Mouse (Mus musculus) thymus, postnatal 25 days (tissue): ENCODE results near the gene Snrnp35.
"Not testable (repeated sequence)": the region's sequence is repeated elsewhere in the genome, so short reads cannot be mapped to it uniquely, and the experiment has no call there.

Source experiments
- DNase-seq: peaks from one replicate; pipeline ENCODE4 v3.0.0; 2022

The Snrnp35 gene

GRCm38 (mm10) chr5:124463462-124463861 lies 19.5 kb upstream of the Snrnp35 start:
- no peak for DNase-seq

- no peak for DNase-seq
Observed at GRCm38 (mm10) chr5:124464905-124465304, 18.0 kb upstream of the Snrnp35 start.

- no peak for DNase-seq
Observed at GRCm38 (mm10) chr5:124467766-124468165, 15.2 kb upstream of the Snrnp35 start.

GRCm38 (mm10) chr5:124468365-124468764 lies 14.6 kb upstream of the Snrnp35 start:
- no peak for DNase-seq

GRCm38 (mm10) chr5:124469486-124469885 lies 13.4 kb upstream of the Snrnp35 start:
- DNase-seq = peak; percentile 62

- no peak for DNase-seq
Observed at GRCm38 (mm10) chr5:124470591-124471171, 12.3 kb upstream of the Snrnp35 start.

- DNase-seq = no peak
Observed at GRCm38 (mm10) chr5:124478873-124479204, 4.1 kb upstream of the Snrnp35 start.

GRCm38 (mm10) chr5:124480119-124480518 lies 2.8 kb upstream of the Snrnp35 start:
- DNase-seq = no peak

- no peak for DNase-seq
Observed at GRCm38 (mm10) chr5:124481714-124482113, 1.2 kb upstream of the Snrnp35 start.

- peak; percentile 46 for DNase-seq
Observed at GRCm38 (mm10) chr5:124482436-124482965, 433 bp upstream of the Snrnp35 start.

GRCm38 (mm10) chr5:124483655-124484396 lies 892 bp downstream of the Snrnp35 start:
- no peak for DNase-seq

- no peak for DNase-seq
Observed at GRCm38 (mm10) chr5:124485654-124486053, 2.7 kb downstream of the Snrnp35 start.

GRCm38 (mm10) chr5:124488885-124489284 lies 6.0 kb downstream of the Snrnp35 start:
- no peak for DNase-seq

- DNase-seq = no peak
Observed at GRCm38 (mm10) chr5:124491732-124492131, 8.8 kb downstream of the Snrnp35 start.

GRCm38 (mm10) chr5:124492618-124493017 lies 9.7 kb downstream of the Snrnp35 start:
- DNase-seq = no peak

GRCm38 (mm10) chr5:124493455-124493854 lies 10.5 kb downstream of the Snrnp35 start:
- no peak for DNase-seq

- peak; percentile 46 for DNase-seq
Observed at GRCm38 (mm10) chr5:124495547-124495946, 12.6 kb downstream of the Snrnp35 start.

- DNase-seq = peak; percentile 41
Observed at GRCm38 (mm10) chr5:124496614-124497514, 13.9 kb downstream of the Snrnp35 start.

- DNase-seq = no peak
Observed at GRCm38 (mm10) chr5:124498221-124498876, 15.4 kb downstream of the Snrnp35 start.

- DNase-seq = no peak
Observed at GRCm38 (mm10) chr5:124499001-124499400, 16.1 kb downstream of the Snrnp35 start.

- not testable (repeated sequence) for DNase-seq
Observed at GRCm38 (mm10) chr5:124500037-124500436, 17.1 kb downstream of the Snrnp35 start.

- DNase-seq = no peak
Observed at GRCm38 (mm10) chr5:124500573-124500972, 17.6 kb downstream of the Snrnp35 start.

GRCm38 (mm10) chr5:124501541-124501940 lies 18.6 kb downstream of the Snrnp35 start:
- DNase-seq = no peak
